Mouse (Mus musculus): Measurements from ENCODE around the gene Gm42674.

DNA sequence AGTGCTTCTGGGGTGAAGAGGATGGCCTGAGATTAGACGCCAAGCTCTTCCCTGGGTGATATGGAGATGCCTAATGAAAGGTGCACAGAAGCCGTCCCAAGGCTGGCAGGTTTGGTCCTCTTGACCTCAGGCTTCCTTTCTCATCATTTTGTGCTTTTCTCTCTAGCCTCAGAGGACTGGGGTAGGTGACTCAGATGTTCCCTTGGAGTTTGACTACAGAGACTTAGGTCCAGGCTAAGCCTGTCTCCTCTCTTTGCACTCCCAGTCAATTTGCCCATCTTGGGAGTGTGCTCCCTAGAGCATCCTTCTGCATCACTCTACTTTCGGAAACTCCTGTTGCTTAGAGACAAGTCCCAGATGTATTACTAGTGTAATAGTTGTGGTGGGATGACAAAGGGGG, 5.7 kb downstream of the Gm42674 start:
- TF ChIP-seq POLR2A (IDR thresholded peaks at IDR 0.05; ENCODE audit: low read depth, low read length): no peak
- no peak for TF ChIP-seq CTCF (IDR thresholded peaks at IDR 0.05; ENCODE audit: extremely low read depth, insufficient read length, insufficient replicate concordance, low read depth, low read length)

Measured in small intestine, adult 2 months (tissue).